Mouse (Mus musculus): ENCODE data around the gene Pdx1. TPM values are rescaled to one million over a fixed set of nuclear protein-coding genes. Genes with fewer than 3 reads are reported as not detected.

Gene Pdx1
- total and polyA plus RNA-seq, 3 experiments, result not detected

DNA sequence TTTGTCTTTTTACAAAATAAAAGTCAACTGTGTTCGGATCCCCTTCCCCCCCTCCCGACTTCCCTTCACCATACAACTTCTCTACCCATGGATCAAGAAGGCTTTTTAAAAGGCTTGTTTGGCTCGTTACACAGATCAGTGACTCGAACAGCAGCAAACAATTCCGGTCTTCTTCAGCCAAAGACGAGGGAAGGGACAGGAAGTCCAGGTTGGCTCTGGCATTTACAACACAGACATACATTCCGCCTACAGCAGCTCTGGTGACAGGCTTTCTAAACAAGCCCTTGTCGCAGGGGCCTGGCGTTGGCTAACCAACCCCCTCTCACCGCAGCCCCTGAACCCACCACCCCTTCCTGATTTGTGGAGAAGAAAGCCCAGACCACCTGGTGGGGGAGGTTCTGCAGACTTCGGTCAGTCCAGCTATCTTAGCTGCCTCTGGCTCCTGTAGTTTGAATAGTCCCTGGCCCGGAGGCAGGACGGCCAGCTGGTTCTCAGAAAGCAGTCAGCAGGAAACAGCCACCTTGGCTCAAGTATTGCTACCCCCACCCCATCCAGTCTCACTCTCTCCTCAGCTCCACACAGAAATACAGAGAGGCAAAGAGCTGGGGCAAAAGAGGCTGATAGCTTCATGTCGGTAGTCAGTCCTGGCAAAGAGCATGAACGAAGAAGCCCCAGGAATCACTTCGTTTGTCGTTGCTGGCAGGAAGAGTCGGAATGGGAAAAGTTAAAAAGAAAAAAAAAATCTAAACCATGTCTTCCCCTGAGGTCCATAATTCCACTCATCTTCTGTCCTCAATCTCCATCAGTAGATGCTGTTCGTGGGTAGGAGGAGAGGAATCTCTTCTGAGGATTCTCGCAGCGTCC, 31.4 kb downstream of the Pdx1 start:
- H3K4me1 ChIP-seq (ENCODE audit: control insufficient read depth in 1 of 2, insufficient read depth in 2 of 2, low read length in 2 of 2), result no peaks in the 10 kb centered on the region

DNA sequence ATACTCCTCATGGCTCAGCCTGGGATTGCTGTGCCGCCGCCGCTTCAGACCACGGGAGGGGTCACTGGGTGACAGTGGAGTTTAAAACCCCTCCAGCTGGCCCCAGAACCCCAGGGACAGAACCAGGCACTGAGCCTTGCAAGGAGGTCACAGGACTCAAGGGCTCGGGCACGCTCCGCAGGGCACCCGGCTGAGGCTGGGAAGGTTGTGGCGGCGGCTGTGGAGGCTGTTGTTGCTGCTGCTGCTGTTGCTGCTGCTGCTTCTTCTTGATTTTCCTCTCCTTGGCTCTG, 32.0 kb downstream of the Pdx1 start:
- Histone ChIP-seq H3K4me3 (ENCODE audit: control insufficient read depth in 1 of 2, insufficient read depth in 1 of 2, low read depth in 2 of 2, low read length in 2 of 2) (no peak overlapping the region), H3K27me3 (ENCODE audit: control insufficient read depth in 1 of 2, insufficient read depth in 2 of 2, low read length in 2 of 2) (no peaks in the 10 kb centered on the region), H3K27ac (ENCODE audit: control insufficient read depth, low read depth, low read length) (no peak overlapping the region), H3K79me2 (ENCODE audit: control insufficient read depth, insufficient read depth, low read length, poor library complexity) (no peaks in the 10 kb centered on the region), H3K9me3 (replicated peaks; ENCODE audit: insufficient read depth, low read length) (no peaks in the 10 kb centered on the region), H3K4me1 (ENCODE audit: control insufficient read depth in 1 of 2, insufficient read depth in 2 of 2, low read length in 2 of 2) (no peaks in the 10 kb centered on the region), H3K9ac (ENCODE audit: control insufficient read depth, low read depth, low read length, poor library complexity, severe bottlenecking) (no peak overlapping the region), H3K36me3 (ENCODE audit: control insufficient read depth in 1 of 2, insufficient read depth in 2 of 2, low read length in 2 of 2) (no peaks in the 10 kb centered on the region)
- TF ChIP-seq CHD1 (IDR thresholded peaks at IDR 0.05; ENCODE audit: low read depth, low read length) (no peak), UBTF (IDR thresholded peaks at IDR 0.05; ENCODE audit: borderline replicate concordance, insufficient read depth, low read depth, low read length) (no peak), USF2 (IDR thresholded peaks at IDR 0.05; ENCODE audit: borderline replicate concordance in 1 of 2, insufficient read depth in 1 of 2, low read depth in 1 of 2, low read length in 2 of 2) (no peak), JUND (IDR thresholded peaks at IDR 0.05; ENCODE audit: low read depth, low read length) (no peak), CTCF (IDR thresholded peaks at IDR 0.05 in 2 of 3, conservative IDR thresholded peaks at IDR 0.05 in 1 of 3; ENCODE audit: control insufficient read depth in 1 of 3, insufficient read depth in 1 of 3, low read depth in 2 of 3, low read length in 3 of 3, poor library complexity in 1 of 3, severe bottlenecking in 1 of 3) (no peak), HCFC1 (IDR thresholded peaks at IDR 0.05; ENCODE audit: low read depth, low read length) (no peak), SMC3 (IDR thresholded peaks at IDR 0.05; ENCODE audit: low read depth, low read length) (no peak)
- DNase-seq (ENCODE audit: low read depth, low spot score), result no peak

More for the DNA sequence above, 31.4 kb downstream of the Pdx1 start:
- DNase-seq (ENCODE audit: low read depth, low spot score), result no peak
- Histone ChIP-seq H3K79me2 (ENCODE audit: control insufficient read depth, insufficient read depth, low read length, poor library complexity) (no peaks in the 10 kb centered on the region), H3K27ac (ENCODE audit: control insufficient read depth, low read depth, low read length) (no peak overlapping the region), H3K9ac (ENCODE audit: control insufficient read depth, low read depth, low read length, poor library complexity, severe bottlenecking) (no peak overlapping the region), H3K27me3 (ENCODE audit: control insufficient read depth in 1 of 2, insufficient read depth in 2 of 2, low read length in 2 of 2) (no peaks in the 10 kb centered on the region), H3K4me3 (ENCODE audit: control insufficient read depth in 1 of 2, insufficient read depth in 1 of 2, low read depth in 2 of 2, low read length in 2 of 2) (no peak overlapping the region), H3K36me3 (ENCODE audit: control insufficient read depth in 1 of 2, insufficient read depth in 2 of 2, low read length in 2 of 2) (no peaks in the 10 kb centered on the region), H3K9me3 (replicated peaks; ENCODE audit: insufficient read depth, low read length) (no peaks in the 10 kb centered on the region)
- TF ChIP-seq TCF12 (IDR thresholded peaks at IDR 0.05; ENCODE audit: low read depth, low read length), result no peak
- TF ChIP-seq MAFK (IDR thresholded peaks at IDR 0.05; ENCODE audit: borderline replicate concordance, low read depth, low read length), result no peak
- no peak for TF ChIP-seq ZMIZ1 (IDR thresholded peaks at IDR 0.05; ENCODE audit: low read depth, low read length)
- no peak for TF ChIP-seq GATA1 (IDR thresholded peaks at IDR 0.05; ENCODE audit: low read depth, low read length)
- TF ChIP-seq RCOR1 (IDR thresholded peaks at IDR 0.05; ENCODE audit: low read depth, low read length), result no peak
- TF ChIP-seq MXI1 (IDR thresholded peaks at IDR 0.05; ENCODE audit: low read depth, low read length), result no peak
- TF ChIP-seq E2F4 (IDR thresholded peaks at IDR 0.05; ENCODE audit: borderline replicate concordance, low read depth, low read length), result no peak
- TF ChIP-seq ZKSCAN1 (IDR thresholded peaks at IDR 0.05; ENCODE audit: low read depth, low read length), result no peak
- TF ChIP-seq ZNF384 (IDR thresholded peaks at IDR 0.05; ENCODE audit: low read depth, low read length), result no peak

Data from MEL (cell line).